Mouse (Mus musculus) kidney, adult 2 months (tissue): ENCODE measurements at regions not wholly inside any gene's neighbourhood (a gene's known extent, or its start where the extent isn't known, plus 50 kb on each side); places are given as distances from the start of the nearest gene placed in this dataset.

Experiments
- DNase-seq: peaks from one replicate; pipeline ENCODE4 v3.0.0; 2021
- H3K27ac ChIP-seq: fragments of 200-500 bp; 2 replicates; pipeline ENCODE4 v1.5.1; 2012; ENCODE audit warnings: low read depth, low read length, control low read depth, inconsistent platforms; ENCODE audit not compliant: insufficient read depth
- H3K27me3 ChIP-seq: fragments of 200-500 bp; replicated peaks from 2 replicates; pipeline ENCODE4 v1.6.1; 2012; ENCODE audit warnings: mild to moderate bottlenecking, moderate library complexity, low read length, inconsistent platforms; ENCODE audit not compliant: control insufficient read depth, insufficient read depth
- H3K36me3 ChIP-seq: fragments of 200-500 bp; 2 replicates; pipeline ENCODE4 v1.6.1; 2012; ENCODE audit warnings: mild to moderate bottlenecking, moderate library complexity, low read length, inconsistent platforms; ENCODE audit not compliant: control insufficient read depth, insufficient read depth
- H3K4me1 ChIP-seq: fragments of 200-500 bp; 2 replicates; pipeline ENCODE4 v1.6.1; 2011; ENCODE audit warnings: low read length; ENCODE audit not compliant: control insufficient read depth, insufficient read depth
- H3K4me3 ChIP-seq: fragments of 200-500 bp; 2 replicates; pipeline ENCODE4 v1.5.1; 2011; ENCODE audit warnings: mild to moderate bottlenecking, low read depth, low read length, control low read depth; ENCODE audit not compliant: insufficient read depth
- CTCF ChIP-seq: fragments of 200-500 bp; conservative IDR thresholded peaks from 2 replicates; pipeline ENCODE4 v1.5.1; 2011; ENCODE audit warnings: low read depth, mild to moderate bottlenecking, control low read depth, low read length, moderate library complexity, mixed read lengths; ENCODE audit not compliant: insufficient read depth, insufficient read length
- POLR2A ChIP-seq: fragments of 200-500 bp; IDR thresholded peaks from one replicate; pipeline ENCODE4 v1.6.1; 2011; ENCODE audit warnings: low read depth, low read length, control low read depth
- WGBS: fragments of 180-500 bp; shearing (Covaris S2); methylation state at CpG from one replicate; pipeline ENCODE4 v1.1.7; 2018; 5-methylcytosine and 5-hydroxymethylcytosine counted together

GRCm38 (mm10) chr15:53009337-53009736, 875.4 kb upstream of the Gm7489 start:
- no peaks in the 10 kb centered on the region for H3K4me1 ChIP-seq
- no peaks in the 10 kb centered on the region for H3K27me3 ChIP-seq
- 82% methylated on average over 3 of the region's 3 CpGs for WGBS
- DNase-seq = no peak
- no peak overlapping the region for H3K4me3 ChIP-seq
- H3K36me3 ChIP-seq = no peaks in the 10 kb centered on the region
- H3K27ac ChIP-seq = no peak overlapping the region
- TF ChIP-seq CTCF (no peak), POLR2A (no peak)
